ENCODE assay signal across 14 mouse cellular contexts in the genomic region with DNA sequence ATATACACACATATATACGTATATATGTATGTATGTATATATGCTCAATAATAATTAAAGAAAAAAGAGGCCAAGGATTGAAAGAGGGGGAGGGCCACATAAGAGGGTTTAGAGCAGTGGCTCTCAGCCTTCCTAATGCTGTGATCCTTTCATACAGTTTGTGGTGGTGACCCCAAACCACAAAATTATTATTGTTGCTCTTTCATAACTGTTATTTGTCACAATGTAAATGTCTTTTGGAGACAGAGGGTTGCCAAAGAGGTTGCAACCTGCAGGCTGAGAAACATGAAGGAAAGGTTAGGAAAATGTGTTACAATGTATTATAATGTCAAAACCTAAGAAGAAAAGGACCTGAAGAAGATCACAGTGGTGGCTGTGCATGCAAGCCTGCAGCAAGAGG.
"Had no signal": no experiment of that assay in that cellular context is flagged by ENCODE, and none has a peak within 500 bp of the region (broad histone marks: within the 10 kb centered on the region; RNA-seq: fewer than 3 reads in every experiment).

No protein-coding gene starts in this region.

- DNase-seq: lung, adult 18-20 months; lung, embryonic 14.5 days; lung, postnatal 10 days; lung, postnatal 4 days; right cerebral cortex, postnatal 14 days; spleen, adult 18-20 months; thymus, adult 18-20 months; thymus, postnatal 14 days; thymus, postnatal 36 days had no signal

- H3K4me1 ChIP-seq: midbrain, embryonic 15.5 days had no signal

- H3K9me3 ChIP-seq: megakaryocyte, embryonic 14.5 days; midbrain, embryonic 13.5 days; midbrain, embryonic 15.5 days; neural tube, embryonic 12.5 days had no signal

- H3K27ac ChIP-seq: midbrain, embryonic 13.5 days; midbrain, embryonic 15.5 days; neural tube, embryonic 12.5 days had no signal

- ATAC-seq: midbrain, embryonic 13.5 days; midbrain, embryonic 15.5 days had no signal

- H3K4me2 ChIP-seq: lung, embryonic 14.5 days; midbrain, embryonic 11.5 days; midbrain, embryonic 13.5 days; midbrain, embryonic 15.5 days; neural tube, embryonic 12.5 days had no signal

- H3K4me3 ChIP-seq: megakaryocyte, embryonic 14.5 days; midbrain, embryonic 13.5 days; midbrain, embryonic 15.5 days; neural tube, embryonic 12.5 days had no signal

- H3K9ac ChIP-seq: lung, embryonic 14.5 days; midbrain, embryonic 13.5 days; midbrain, embryonic 15.5 days; neural tube, embryonic 12.5 days had no signal

- H3K27me3 ChIP-seq: megakaryocyte, embryonic 14.5 days; midbrain, embryonic 13.5 days; midbrain, embryonic 15.5 days; neural tube, embryonic 12.5 days had no signal
